Mouse (Mus musculus): Measurements from ENCODE around the gene Bcl2l11. TPM values are rescaled to one million over a fixed set of nuclear protein-coding genes. Genes with fewer than 3 reads are reported as not detected.

The Bcl2l11 gene
- polyA plus RNA-seq (2012; rRNA removed), result 4.1 and 4.6 TPM in 2 replicates

GRCm38 (mm10) chr2:128125635-128126470 is at the start of gene Bcl2l11:
Bcl2l11 (plus strand) TSS chr2:128126038.
- Histone ChIP-seq H3K27ac (ENCODE audit: insufficient read depth, low read length) (0 out of 2 replicates have a peak within 1 kb of the TSS, but pooled peaks have one; percentile 18), H3K4me3 (ENCODE audit: insufficient read depth, low read length) (peak within 1 kb of the TSS; percentile 84), H3K4me1 (ENCODE audit: control insufficient read depth, insufficient read depth, low read length) (peaks cover 4% of the 10 kb centered on the region)
- peak; percentile 86 for TF ChIP-seq POLR2A (IDR thresholded peaks at IDR 0.05; ENCODE audit: extremely low read depth, insufficient read depth, low read length)
- TF ChIP-seq CTCF (IDR thresholded peaks at IDR 0.05; ENCODE audit: extremely low read depth, insufficient read depth, low read length), result 0 out of 2 replicates have a peak, but pooled peaks have one; percentile 18

- no peak overlapping the region for H3K4me3 ChIP-seq (ENCODE audit: insufficient read depth, low read length)
- no peak overlapping the region for H3K27ac ChIP-seq (ENCODE audit: insufficient read depth, low read length)
- H3K4me1 ChIP-seq (ENCODE audit: control insufficient read depth, insufficient read depth, low read length), result no peaks in the 10 kb centered on the region
- TF ChIP-seq CTCF (IDR thresholded peaks at IDR 0.05; ENCODE audit: extremely low read depth, insufficient read depth, low read length), result no peak
- no peak for TF ChIP-seq POLR2A (IDR thresholded peaks at IDR 0.05; ENCODE audit: extremely low read depth, insufficient read depth, low read length)
These were observed 48.9 kb upstream of the Bcl2l11 start for GRCm38 (mm10) chr2:128076936-128077335.

GRCm38 (mm10) chr2:128078859-128079258 is 47.0 kb upstream of the Bcl2l11 start:
- TF ChIP-seq CTCF (IDR thresholded peaks at IDR 0.05; ENCODE audit: extremely low read depth, insufficient read depth, low read length) (peak; percentile 36), POLR2A (IDR thresholded peaks at IDR 0.05; ENCODE audit: extremely low read depth, insufficient read depth, low read length) (no peak)
- no peak overlapping the region for H3K4me3 ChIP-seq (ENCODE audit: insufficient read depth, low read length)
- no peak overlapping the region for H3K27ac ChIP-seq (ENCODE audit: insufficient read depth, low read length)
- H3K4me1 ChIP-seq (ENCODE audit: control insufficient read depth, insufficient read depth, low read length), result no peaks in the 10 kb centered on the region

GRCm38 (mm10) chr2:128079316-128079715 is 46.5 kb upstream of the Bcl2l11 start:
- Histone ChIP-seq H3K4me1 (ENCODE audit: control insufficient read depth, insufficient read depth, low read length) (no peaks in the 10 kb centered on the region), H3K4me3 (ENCODE audit: insufficient read depth, low read length) (no peak overlapping the region), H3K27ac (ENCODE audit: insufficient read depth, low read length) (no peak overlapping the region)
- TF ChIP-seq CTCF (IDR thresholded peaks at IDR 0.05; ENCODE audit: extremely low read depth, insufficient read depth, low read length) (no peak), POLR2A (IDR thresholded peaks at IDR 0.05; ENCODE audit: extremely low read depth, insufficient read depth, low read length) (no peak)

- H3K27ac ChIP-seq (ENCODE audit: insufficient read depth, low read length), result no peak overlapping the region
- no peak overlapping the region for H3K4me3 ChIP-seq (ENCODE audit: insufficient read depth, low read length)
- no peak for TF ChIP-seq CTCF (IDR thresholded peaks at IDR 0.05; ENCODE audit: extremely low read depth, insufficient read depth, low read length)
- TF ChIP-seq POLR2A (IDR thresholded peaks at IDR 0.05; ENCODE audit: extremely low read depth, insufficient read depth, low read length), result no peak
- peaks cover 2% of the 10 kb centered on the region; the same call in 1 of the 2 replicates for H3K4me1 ChIP-seq (ENCODE audit: control insufficient read depth, insufficient read depth, low read length)
These were observed 42.0 kb upstream of the Bcl2l11 start for GRCm38 (mm10) chr2:128083844-128084243.

- TF ChIP-seq CTCF (IDR thresholded peaks at IDR 0.05; ENCODE audit: extremely low read depth, insufficient read depth, low read length) (no peak), POLR2A (IDR thresholded peaks at IDR 0.05; ENCODE audit: extremely low read depth, insufficient read depth, low read length) (no peak)
- H3K27ac ChIP-seq (ENCODE audit: insufficient read depth, low read length), result no peak overlapping the region
These were observed 41.2 kb upstream of the Bcl2l11 start for GRCm38 (mm10) chr2:128084607-128085006.

GRCm38 (mm10) chr2:128085481-128085880 is 40.4 kb upstream of the Bcl2l11 start:
- H3K27ac ChIP-seq (ENCODE audit: insufficient read depth, low read length), result no peak overlapping the region
- peaks cover 2% of the 10 kb centered on the region; the same call in 1 of the 2 replicates for H3K4me1 ChIP-seq (ENCODE audit: control insufficient read depth, insufficient read depth, low read length)
- H3K4me3 ChIP-seq (ENCODE audit: insufficient read depth, low read length), result no peak overlapping the region
- no peak for TF ChIP-seq CTCF (IDR thresholded peaks at IDR 0.05; ENCODE audit: extremely low read depth, insufficient read depth, low read length)
- TF ChIP-seq POLR2A (IDR thresholded peaks at IDR 0.05; ENCODE audit: extremely low read depth, insufficient read depth, low read length), result no peak

More at GRCm38 (mm10) chr2:128084607-128085006, 41.2 kb upstream of the Bcl2l11 start:
- Histone ChIP-seq H3K4me1 (ENCODE audit: control insufficient read depth, insufficient read depth, low read length) (peaks cover 2% of the 10 kb centered on the region; the same call in 1 of the 2 replicates), H3K4me3 (ENCODE audit: insufficient read depth, low read length) (no peak overlapping the region)

GRCm38 (mm10) chr2:128086301-128086886 is 39.4 kb upstream of the Bcl2l11 start:
- Histone ChIP-seq H3K27ac (ENCODE audit: insufficient read depth, low read length) (no peak overlapping the region), H3K4me1 (ENCODE audit: control insufficient read depth, insufficient read depth, low read length) (peaks cover 2% of the 10 kb centered on the region; the same call in 1 of the 2 replicates), H3K4me3 (ENCODE audit: insufficient read depth, low read length) (no peak overlapping the region)
- no peak for TF ChIP-seq POLR2A (IDR thresholded peaks at IDR 0.05; ENCODE audit: extremely low read depth, insufficient read depth, low read length)
- no peak for TF ChIP-seq CTCF (IDR thresholded peaks at IDR 0.05; ENCODE audit: extremely low read depth, insufficient read depth, low read length)

GRCm38 (mm10) chr2:128086996-128087526 is 38.8 kb upstream of the Bcl2l11 start:
- Histone ChIP-seq H3K4me1 (ENCODE audit: control insufficient read depth, insufficient read depth, low read length) (peaks cover 2% of the 10 kb centered on the region; the same call in 1 of the 2 replicates), H3K4me3 (ENCODE audit: insufficient read depth, low read length) (no peak overlapping the region), H3K27ac (ENCODE audit: insufficient read depth, low read length) (no peak overlapping the region)
- TF ChIP-seq POLR2A (IDR thresholded peaks at IDR 0.05; ENCODE audit: extremely low read depth, insufficient read depth, low read length), result no peak
- TF ChIP-seq CTCF (IDR thresholded peaks at IDR 0.05; ENCODE audit: extremely low read depth, insufficient read depth, low read length), result no peak

Data from cortical plate, adult 2 months (tissue).